Mouse (Mus musculus): ENCODE results near the gene Rrm2. TPM values are rescaled to one million over a fixed set of nuclear protein-coding genes. Genes with fewer than 3 reads are reported as not detected.
A peak's percentile ranks its signal among the peaks of the same experiment; 100 is the strongest.

Gene Rrm2
- polyA plus RNA-seq, 1 experiment from 2014 or later: 160 TPM

DNA sequence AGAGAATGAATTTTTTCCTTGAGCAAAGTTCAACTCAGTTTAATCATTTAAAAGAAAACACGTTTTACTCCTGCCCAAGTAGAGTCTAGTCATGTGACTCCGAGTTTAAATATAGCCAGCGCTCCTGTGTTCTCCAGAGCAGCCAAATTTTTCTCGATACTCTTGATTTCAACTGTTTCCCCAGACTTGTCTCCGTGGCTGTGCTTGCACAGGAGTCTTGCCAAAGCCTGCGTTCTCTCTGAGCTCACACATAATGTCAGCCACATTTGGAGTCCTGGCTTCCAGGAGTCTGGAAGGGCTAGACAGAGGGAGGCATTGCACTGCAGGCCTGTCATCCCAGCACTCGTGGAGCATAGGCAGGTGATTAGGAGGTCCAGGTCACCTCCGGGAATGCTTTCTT is 25.5 kb upstream of the Rrm2 start:
- Histone ChIP-seq H3K9ac (ENCODE audit: low read length) (no peak overlapping the region), H3K27me3 (replicated peaks; ENCODE audit: control insufficient read depth, insufficient read depth, low read length) (peaks cover 13% of the 10 kb centered on the region), H3K4me2 (ENCODE audit: low read length) (peak overlapping the region; percentile 87; the same call in 1 of the 2 replicates), H3K9me3 (ENCODE audit: control insufficient read depth, low read length) (no peaks in the 10 kb centered on the region), H3K36me3 (ENCODE audit: control insufficient read depth, insufficient read depth, low read length) (no peaks in the 10 kb centered on the region), H3K4me3 (ENCODE audit: low read depth, low read length) (no peak overlapping the region), H3K4me1 (replicated peaks; ENCODE audit: control insufficient read depth, insufficient read depth, low read length) (peaks cover 5% of the 10 kb centered on the region), H3K27ac (ENCODE audit: low read depth) (peak overlapping the region; percentile 39; the same call in 1 of the 2 replicates)
- 40% methylated on average over 8 of the region's 8 CpGs for WGBS
- ATAC-seq (replicated peaks; ENCODE audit: low FRiP score, low TSS enrichment, low read depth) (no peak), DNase-seq (ENCODE audit: low spot score) (peak; percentile 61)

DNA sequence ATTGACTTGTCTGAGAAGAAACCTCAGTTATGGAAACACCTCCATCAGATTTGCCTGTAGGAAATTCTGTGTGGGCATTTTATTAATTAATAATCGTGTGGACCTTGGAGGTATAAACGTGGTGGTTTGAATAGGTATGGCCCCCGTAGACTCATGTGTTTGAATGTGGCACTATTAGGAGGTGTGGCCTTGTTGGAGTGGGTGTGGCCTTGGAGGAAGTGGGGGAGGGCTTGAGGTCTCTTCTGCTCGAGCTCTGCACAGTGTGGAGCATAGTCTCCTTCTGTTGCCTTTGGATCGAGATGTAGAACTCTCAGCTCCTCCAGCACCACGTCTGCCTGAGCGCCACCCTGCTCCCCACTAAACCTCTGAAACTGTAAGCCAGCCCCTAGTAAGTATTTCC is 24.6 kb upstream of the Rrm2 start:
- no peaks in the 10 kb centered on the region for H3K9me3 ChIP-seq (ENCODE audit: control insufficient read depth, low read length)
- peaks cover 5% of the 10 kb centered on the region for H3K4me1 ChIP-seq (replicated peaks; ENCODE audit: control insufficient read depth, insufficient read depth, low read length)
- H3K9ac ChIP-seq (ENCODE audit: low read length): no peak overlapping the region
- H3K4me3 ChIP-seq (ENCODE audit: low read depth, low read length): no peak overlapping the region
- H3K27me3 ChIP-seq (replicated peaks; ENCODE audit: control insufficient read depth, insufficient read depth, low read length): peaks cover 13% of the 10 kb centered on the region
- DNase-seq (ENCODE audit: low spot score): no peak
- WGBS: 80% methylated on average over 7 of the region's 7 CpGs
- no peak overlapping the region for H3K4me2 ChIP-seq (ENCODE audit: low read length)
- no peak overlapping the region for H3K27ac ChIP-seq (ENCODE audit: low read depth)
- no peaks in the 10 kb centered on the region for H3K36me3 ChIP-seq (ENCODE audit: control insufficient read depth, insufficient read depth, low read length)
- no peak for ATAC-seq (replicated peaks; ENCODE audit: low FRiP score, low TSS enrichment, low read depth)

DNA sequence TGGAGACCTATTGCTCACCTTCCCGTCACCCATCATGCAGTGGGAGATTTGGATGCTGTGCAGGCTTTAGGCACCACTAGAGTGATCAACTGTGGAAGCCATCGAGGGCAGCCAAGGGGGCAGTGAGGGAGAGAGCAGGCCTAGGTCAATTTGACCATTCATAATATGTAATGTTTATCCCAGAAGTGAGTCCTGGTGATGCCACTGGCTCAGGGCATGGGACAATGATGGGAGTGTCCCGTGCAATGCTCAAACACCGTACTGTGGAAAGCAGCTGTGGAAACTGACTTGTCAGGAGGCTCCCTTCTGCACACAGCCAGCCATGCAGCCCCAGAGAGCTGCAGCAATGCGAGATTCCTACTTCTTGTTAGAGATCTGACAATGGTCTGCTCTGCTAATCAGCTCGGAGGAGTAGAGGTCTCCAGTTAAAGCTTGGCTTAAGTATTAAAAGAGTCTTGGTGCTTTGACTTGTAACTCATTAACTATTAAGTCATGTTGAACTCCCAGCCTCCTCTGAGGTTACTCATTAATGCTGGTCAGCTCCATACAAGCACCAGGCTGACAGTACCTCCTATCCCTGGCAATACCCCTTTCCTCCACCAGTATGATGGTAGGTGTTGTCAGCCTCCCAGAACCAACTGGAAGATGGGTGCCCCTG is 21.9 kb upstream of the Rrm2 start:
- Histone ChIP-seq H3K9me3 (ENCODE audit: control insufficient read depth, low read length) (no peaks in the 10 kb centered on the region), H3K4me3 (ENCODE audit: low read depth, low read length) (no peak overlapping the region), H3K4me1 (replicated peaks; ENCODE audit: control insufficient read depth, insufficient read depth, low read length) (no peaks in the 10 kb centered on the region; the same call in none of the 2 replicates), H3K27me3 (replicated peaks; ENCODE audit: control insufficient read depth, insufficient read depth, low read length) (peaks cover 13% of the 10 kb centered on the region), H3K36me3 (ENCODE audit: control insufficient read depth, insufficient read depth, low read length) (no peaks in the 10 kb centered on the region), H3K4me2 (ENCODE audit: low read length) (no peak overlapping the region), H3K9ac (ENCODE audit: low read length) (no peak overlapping the region), H3K27ac (ENCODE audit: low read depth) (0 out of 2 replicates have a peak overlapping the region, but pooled peaks have one; percentile 47)
- DNase-seq (ENCODE audit: low spot score) (no peak), ATAC-seq (replicated peaks; ENCODE audit: low FRiP score, low TSS enrichment, low read depth) (peak; percentile 91)
- 62% methylated on average over 6 of the region's 6 CpGs for WGBS

DNA sequence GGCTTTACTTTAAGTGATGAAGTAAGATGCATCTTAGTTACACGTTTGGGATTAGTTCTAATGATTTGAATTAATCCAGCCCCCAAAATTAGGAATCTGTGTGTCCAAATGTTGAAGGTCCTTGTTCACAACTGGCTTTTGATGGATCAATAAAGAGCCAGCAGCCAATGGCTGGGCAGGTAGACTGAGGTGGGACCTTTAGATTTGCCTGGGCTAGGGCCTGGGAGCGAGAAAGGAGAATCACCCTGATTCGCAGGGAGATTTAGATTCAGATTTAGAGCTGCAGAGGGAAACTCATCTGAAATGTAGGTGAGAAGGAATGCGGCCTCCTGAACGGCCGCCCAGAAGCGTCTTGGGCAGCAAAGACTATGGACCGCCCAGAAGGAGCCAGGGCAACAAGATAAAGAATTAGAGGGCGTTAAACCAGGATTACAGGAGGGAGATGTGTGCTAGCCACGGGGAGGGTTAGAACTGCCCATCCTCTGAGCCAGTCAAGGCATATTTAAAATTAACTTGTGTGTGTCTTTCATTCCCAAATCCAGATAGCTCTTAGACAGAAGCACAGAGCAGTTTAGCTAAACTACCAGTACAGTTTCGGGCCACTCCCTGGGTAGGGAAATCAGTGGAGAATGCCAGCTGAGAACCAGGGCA is 21.2 kb upstream of the Rrm2 start:
- Histone ChIP-seq H3K36me3 (ENCODE audit: control insufficient read depth, insufficient read depth, low read length) (no peaks in the 10 kb centered on the region), H3K9me3 (ENCODE audit: control insufficient read depth, low read length) (no peaks in the 10 kb centered on the region), H3K27me3 (replicated peaks; ENCODE audit: control insufficient read depth, insufficient read depth, low read length) (peaks cover 6% of the 10 kb centered on the region), H3K9ac (ENCODE audit: low read length) (no peak overlapping the region), H3K27ac (ENCODE audit: low read depth) (peak overlapping the region; percentile 5; the same call in 1 of the 2 replicates), H3K4me3 (ENCODE audit: low read depth, low read length) (no peak overlapping the region), H3K4me1 (replicated peaks; ENCODE audit: control insufficient read depth, insufficient read depth, low read length) (no peaks in the 10 kb centered on the region; the same call in none of the 2 replicates), H3K4me2 (ENCODE audit: low read length) (no peak overlapping the region)
- ATAC-seq (replicated peaks; ENCODE audit: low FRiP score, low TSS enrichment, low read depth): no peak
- 66% methylated on average over 11 of the region's 11 CpGs for WGBS
- DNase-seq (ENCODE audit: low spot score): no peak

DNA sequence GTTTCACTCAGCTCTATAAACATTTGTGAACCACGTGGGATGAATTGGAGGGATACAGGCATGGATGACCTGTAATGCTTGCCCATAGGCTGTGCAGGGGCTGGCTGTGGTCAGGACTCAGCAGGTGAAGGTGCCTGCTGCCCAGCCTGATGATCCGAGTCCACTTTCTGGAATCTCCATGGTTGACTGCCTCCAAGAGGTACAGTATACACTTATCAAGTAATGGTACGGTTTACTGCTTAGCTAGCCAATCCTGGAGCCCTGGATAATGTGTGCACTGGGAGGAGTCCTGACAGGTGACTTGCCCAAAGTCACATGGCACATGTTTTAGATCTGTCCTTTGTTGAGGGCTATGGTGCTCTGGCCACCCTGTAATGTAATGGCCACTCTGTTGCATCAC is 17.7 kb upstream of the Rrm2 start:
- no peaks in the 10 kb centered on the region for H3K36me3 ChIP-seq (ENCODE audit: control insufficient read depth, insufficient read depth, low read length)
- DNase-seq (ENCODE audit: low spot score) (no peak), ATAC-seq (replicated peaks; ENCODE audit: low FRiP score, low TSS enrichment, low read depth) (no peak)
- H3K27me3 ChIP-seq (replicated peaks; ENCODE audit: control insufficient read depth, insufficient read depth, low read length): no peaks in the 10 kb centered on the region
- WGBS: 78% methylated on average over 3 of the region's 3 CpGs
- no peak overlapping the region for H3K27ac ChIP-seq (ENCODE audit: low read depth)
- no peak overlapping the region for H3K4me3 ChIP-seq (ENCODE audit: low read depth, low read length)
- no peak overlapping the region for H3K9ac ChIP-seq (ENCODE audit: low read length)
- no peak overlapping the region for H3K4me2 ChIP-seq (ENCODE audit: low read length)
- H3K4me1 ChIP-seq (replicated peaks; ENCODE audit: control insufficient read depth, insufficient read depth, low read length): no peaks in the 10 kb centered on the region
- H3K9me3 ChIP-seq (ENCODE audit: control insufficient read depth, low read length): no peaks in the 10 kb centered on the region

GRCm38 (mm10) chr12:24696500-24697483 is 11.2 kb upstream of the Rrm2 start:
- Histone ChIP-seq H3K4me2 (ENCODE audit: low read length) (no peak overlapping the region), H3K27me3 (replicated peaks; ENCODE audit: control insufficient read depth, insufficient read depth, low read length) (no peaks in the 10 kb centered on the region), H3K4me1 (replicated peaks; ENCODE audit: control insufficient read depth, insufficient read depth, low read length) (0 out of 2 replicates have a peak, but pooled peaks cover 4% of the 10 kb centered on the region), H3K36me3 (ENCODE audit: control insufficient read depth, insufficient read depth, low read length) (no peaks in the 10 kb centered on the region), H3K4me3 (ENCODE audit: low read depth, low read length) (no peak overlapping the region), H3K27ac (ENCODE audit: low read depth) (no peak overlapping the region), H3K9ac (ENCODE audit: low read length) (no peak overlapping the region), H3K9me3 (ENCODE audit: control insufficient read depth, low read length) (no peaks in the 10 kb centered on the region)
- peak; percentile 93 for DNase-seq (ENCODE audit: low spot score)
- ATAC-seq (replicated peaks; ENCODE audit: low FRiP score, low TSS enrichment, low read depth): peak; percentile 83
- WGBS: 36% methylated on average over 16 of the region's 16 CpGs

- H3K27ac ChIP-seq (ENCODE audit: low read depth): no peak overlapping the region
- 0 out of 2 replicates have a peak, but pooled peaks cover 4% of the 10 kb centered on the region for H3K4me1 ChIP-seq (replicated peaks; ENCODE audit: control insufficient read depth, insufficient read depth, low read length)
- H3K9ac ChIP-seq (ENCODE audit: low read length): no peak overlapping the region
- no peaks in the 10 kb centered on the region for H3K27me3 ChIP-seq (replicated peaks; ENCODE audit: control insufficient read depth, insufficient read depth, low read length)
- H3K36me3 ChIP-seq (ENCODE audit: control insufficient read depth, insufficient read depth, low read length): no peaks in the 10 kb centered on the region
- no peak overlapping the region for H3K4me2 ChIP-seq (ENCODE audit: low read length)
- ATAC-seq (replicated peaks; ENCODE audit: low FRiP score, low TSS enrichment, low read depth): 0 out of 2 replicates have a peak, but pooled peaks have one; percentile 33
- H3K4me3 ChIP-seq (ENCODE audit: low read depth, low read length): no peak overlapping the region
- no peak for DNase-seq (ENCODE audit: low spot score)
- no peaks in the 10 kb centered on the region for H3K9me3 ChIP-seq (ENCODE audit: control insufficient read depth, low read length)
- 64% methylated on average over 8 of the region's 8 CpGs for WGBS
Measured at GRCm38 (mm10) chr12:24697484-24698204, 10.4 kb upstream of the Rrm2 start.

DNA sequence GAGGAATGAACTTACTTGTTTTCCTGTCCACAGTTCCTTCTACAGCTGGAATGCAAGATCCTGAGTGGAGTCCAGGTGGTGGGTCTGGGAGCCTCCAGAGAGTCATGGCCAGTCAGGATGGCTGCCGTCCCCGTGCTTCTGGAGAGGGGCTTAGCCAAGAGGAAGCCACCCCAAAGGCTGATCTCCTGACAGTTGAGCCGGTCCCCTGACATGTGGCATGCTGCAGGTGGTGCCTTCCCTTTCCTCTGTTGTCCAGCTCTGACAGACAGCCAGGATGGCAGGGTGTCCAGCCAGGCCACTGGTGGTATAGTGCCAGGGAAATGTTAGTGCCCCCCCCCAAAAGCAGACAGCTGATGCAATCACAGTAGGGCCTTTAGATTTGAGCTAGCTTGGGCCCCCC is 9.5 kb upstream of the Rrm2 start:
- WGBS: 81% methylated on average over 3 of the region's 3 CpGs
- no peak overlapping the region for H3K4me2 ChIP-seq (ENCODE audit: low read length)
- H3K36me3 ChIP-seq (ENCODE audit: control insufficient read depth, insufficient read depth, low read length): no peaks in the 10 kb centered on the region
- H3K9ac ChIP-seq (ENCODE audit: low read length): no peak overlapping the region
- H3K4me3 ChIP-seq (ENCODE audit: low read depth, low read length): no peak overlapping the region
- no peak overlapping the region for H3K27ac ChIP-seq (ENCODE audit: low read depth)
- H3K9me3 ChIP-seq (ENCODE audit: control insufficient read depth, low read length): no peaks in the 10 kb centered on the region
- ATAC-seq (replicated peaks; ENCODE audit: low FRiP score, low TSS enrichment, low read depth): no peak
- no peaks in the 10 kb centered on the region for H3K27me3 ChIP-seq (replicated peaks; ENCODE audit: control insufficient read depth, insufficient read depth, low read length)
- no peak for DNase-seq (ENCODE audit: low spot score)
- H3K4me1 ChIP-seq (replicated peaks; ENCODE audit: control insufficient read depth, insufficient read depth, low read length): 0 out of 2 replicates have a peak, but pooled peaks cover 4% of the 10 kb centered on the region
